Mouse (Mus musculus): Measurements from ENCODE around the gene Mmp20.

DNA sequence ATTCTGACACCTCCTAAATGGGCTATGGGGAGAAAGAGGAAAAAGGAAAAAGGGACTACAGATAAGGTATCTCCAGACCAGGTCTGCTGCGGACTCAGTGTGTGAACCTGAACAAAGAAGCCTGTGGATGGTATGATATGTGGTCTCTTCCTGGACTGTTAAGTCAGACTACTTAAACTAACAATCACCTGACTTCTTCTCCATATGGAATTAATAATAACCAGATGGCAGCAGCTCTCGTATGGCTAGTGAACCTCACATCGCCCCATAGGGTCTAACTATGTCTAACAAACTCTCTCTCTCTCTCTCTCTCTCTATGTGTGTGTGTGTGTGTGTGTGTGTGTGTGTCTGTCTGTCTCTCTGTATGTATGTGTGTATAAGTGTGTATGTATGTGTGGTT is 65.9 kb downstream of the Mmp20 start:
- no peak for TF ChIP-seq EP300 (IDR thresholded peaks at IDR 0.05; ENCODE audit: low read depth)
- no peak for TF ChIP-seq CTCF (IDR thresholded peaks at IDR 0.05; ENCODE audit: low read depth)

Data from liver, embryonic 14.5 days (tissue).